Mouse (Mus musculus): ENCODE data around the gene Pkd1l1. TPM values are rescaled to one million over a fixed set of nuclear protein-coding genes. Genes with fewer than 3 reads are reported as not detected.

The Pkd1l1 gene
- polyA plus RNA-seq, 1 experiment from 2014 or later = 0.16 TPM

Other genes starting within 250 kb of the Pkd1l1 start
- gene Hus1, start 37.9 kb upstream of the Pkd1l1 start, polyA plus RNA-seq (2015; fragmentation: Nextera tagmentation; extraction: Ambion mirVana) = 13.2 and 13.3 TPM in 2 replicates
- 5.5 and 6.0 TPM in 2 replicates for gene Gm11992, start 75.3 kb upstream of the Pkd1l1 start, polyA plus RNA-seq (2015; fragmentation: Nextera tagmentation; extraction: Ambion mirVana)
- 0.85 and 1.2 TPM in 2 replicates for gene Sun3, start 75.7 kb upstream of the Pkd1l1 start, polyA plus RNA-seq (2015; fragmentation: Nextera tagmentation; extraction: Ambion mirVana)
- gene Upp1, start 144.8 kb upstream of the Pkd1l1 start, polyA plus RNA-seq (2015; fragmentation: Nextera tagmentation; extraction: Ambion mirVana) = 37.6 and 47.2 TPM in 2 replicates
- 0.01 TPM in 2 replicates for gene Abca13, start 218.7 kb upstream of the Pkd1l1 start, polyA plus RNA-seq (2015; fragmentation: Nextera tagmentation; extraction: Ambion mirVana)

Data from heart, embryonic 16.5 days (tissue).